Mouse (Mus musculus) retina, postnatal 7 days (tissue): ENCODE results near the gene Phf24.
"Not testable (repeated sequence)": the region's sequence is repeated elsewhere in the genome, so short reads cannot be mapped to it uniquely, and the experiment has no call there.

Experiments used
- DNase-seq: peaks from one replicate; pipeline ENCODE4 v3.0.0-alpha.2; 2012; ENCODE audit warnings: low read depth, low spot score

Gene Phf24

GRCm38 (mm10) chr4:42950065-42950558, 33.7 kb downstream of the Phf24 start:
- DNase-seq, result peak; percentile 54

DNA sequence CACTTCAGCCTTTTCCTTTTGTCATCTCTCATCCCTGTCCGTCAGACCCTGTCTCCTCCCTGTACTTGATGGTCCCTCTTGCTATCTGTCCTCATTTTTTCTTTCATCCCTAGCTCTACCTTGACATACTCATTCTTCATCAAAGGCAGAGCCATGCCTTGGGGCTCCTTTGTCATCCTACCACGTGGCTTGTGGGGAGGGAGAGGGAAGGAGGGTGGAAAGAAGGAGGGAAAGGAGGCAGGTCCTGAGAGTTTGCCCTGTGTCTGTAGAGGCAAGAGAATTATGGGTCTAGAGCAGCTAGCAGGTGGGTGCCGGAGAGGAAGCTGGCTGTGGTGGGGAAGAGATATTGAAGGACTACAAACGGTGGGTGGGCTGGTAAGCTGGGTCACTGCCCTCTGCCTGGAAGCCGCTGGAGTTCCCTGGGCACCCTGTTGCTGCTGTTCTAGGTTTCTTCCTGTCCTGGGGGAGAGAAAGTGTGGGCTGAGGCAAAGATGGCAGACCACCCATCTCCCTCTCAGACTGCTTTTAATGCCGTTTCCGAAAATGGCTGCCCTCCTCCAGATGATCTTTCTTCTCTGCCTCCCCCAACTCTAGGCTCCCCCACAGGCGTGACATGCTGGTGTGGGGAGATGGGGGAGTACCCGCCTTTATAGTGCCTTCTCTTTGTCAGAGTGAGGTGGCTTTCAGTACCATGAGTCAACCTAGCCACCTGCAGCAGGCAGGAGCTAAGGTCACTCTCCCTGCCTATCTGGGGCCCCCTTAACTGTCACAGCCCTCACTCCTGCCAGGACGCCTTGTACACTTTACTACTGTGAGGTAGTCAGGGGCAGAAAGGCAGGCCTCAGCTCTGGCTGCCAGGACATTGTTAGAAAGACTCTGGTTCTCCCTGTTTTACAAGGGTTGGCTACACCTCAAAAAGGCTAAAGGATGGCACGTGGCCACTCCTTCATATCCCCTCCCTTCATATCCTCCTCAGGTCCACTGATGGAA, 35.0 kb downstream of the Phf24 start:
- no peak for DNase-seq

DNA sequence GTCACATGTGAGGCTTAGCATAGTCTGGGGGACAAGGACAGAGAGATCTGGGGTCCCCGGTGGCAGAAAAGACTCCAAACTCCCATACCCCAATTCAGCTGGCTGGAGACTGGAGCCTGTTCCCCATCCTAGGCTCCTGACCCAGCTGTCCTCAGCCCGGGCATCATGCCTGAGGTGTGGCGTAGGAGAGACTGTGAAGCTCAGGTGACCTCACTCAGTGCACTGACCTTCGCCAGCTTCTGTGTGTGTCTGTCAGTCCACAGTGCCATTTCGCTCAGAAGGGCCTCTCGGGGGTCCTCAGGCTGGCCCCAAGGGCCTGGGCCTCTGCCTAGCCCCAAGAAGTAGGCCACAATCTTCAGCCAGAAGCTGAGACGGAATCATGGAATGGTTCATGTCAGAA, 36.1 kb downstream of the Phf24 start:
- DNase-seq, result no peak

DNA sequence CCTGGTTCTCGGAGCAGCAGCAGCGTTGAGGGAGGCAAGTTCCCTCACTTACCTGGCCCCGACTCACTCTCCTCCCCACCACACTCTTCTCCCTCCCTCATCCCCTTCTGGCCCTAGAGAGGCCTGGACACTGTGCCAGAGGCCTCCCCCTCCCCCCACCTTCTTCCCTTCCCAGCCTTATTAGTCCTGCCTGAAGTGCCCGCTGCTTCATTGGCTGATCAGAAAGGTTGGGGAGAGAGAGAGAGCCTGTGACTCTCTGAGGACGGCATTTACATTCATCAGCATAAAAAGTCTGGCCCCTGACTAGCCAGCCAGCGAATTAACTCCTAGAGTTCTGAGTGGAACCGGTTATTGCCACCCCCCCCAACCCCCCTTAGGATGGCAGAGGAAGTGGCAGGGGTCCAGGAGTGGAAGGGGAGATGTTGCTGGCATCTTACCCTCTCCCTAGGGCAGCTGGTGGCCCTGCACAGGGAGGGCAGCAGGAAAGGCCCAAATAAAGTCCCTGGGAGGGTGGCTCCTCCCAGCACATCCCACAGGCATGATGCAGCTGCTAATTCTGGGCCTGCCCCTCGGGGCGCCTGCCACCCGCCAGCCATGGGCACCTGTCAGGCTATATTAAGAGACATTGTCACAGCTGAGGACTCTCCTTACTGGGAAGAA, 37.1 kb downstream of the Phf24 start:
- DNase-seq, result no peak

- peak; percentile 55 for DNase-seq
Measured at GRCm38 (mm10) chr4:42954297-42954696, 37.8 kb downstream of the Phf24 start.

GRCm38 (mm10) chr4:42955200-42955599, 38.7 kb downstream of the Phf24 start:
- DNase-seq, result no peak

DNA sequence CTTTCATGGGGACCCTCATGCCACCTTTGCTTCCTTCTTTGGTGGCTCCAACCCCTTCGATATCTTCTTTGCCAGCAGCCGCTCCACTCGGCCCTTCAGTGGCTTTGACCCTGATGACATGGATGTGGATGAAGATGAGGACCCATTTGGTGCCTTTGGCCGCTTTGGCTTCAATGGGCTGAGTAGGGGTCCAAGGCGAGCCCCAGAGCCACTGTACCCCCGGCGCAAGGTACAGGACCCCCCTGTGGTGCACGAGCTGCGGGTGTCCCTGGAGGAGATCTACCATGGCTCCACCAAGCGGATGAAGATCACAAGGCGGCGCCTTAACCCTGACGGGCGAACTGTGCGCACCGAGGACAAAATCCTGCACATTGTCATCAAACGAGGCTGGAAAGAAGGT, 40.1 kb downstream of the Phf24 start:
- DNase-seq, result no peak

DNA sequence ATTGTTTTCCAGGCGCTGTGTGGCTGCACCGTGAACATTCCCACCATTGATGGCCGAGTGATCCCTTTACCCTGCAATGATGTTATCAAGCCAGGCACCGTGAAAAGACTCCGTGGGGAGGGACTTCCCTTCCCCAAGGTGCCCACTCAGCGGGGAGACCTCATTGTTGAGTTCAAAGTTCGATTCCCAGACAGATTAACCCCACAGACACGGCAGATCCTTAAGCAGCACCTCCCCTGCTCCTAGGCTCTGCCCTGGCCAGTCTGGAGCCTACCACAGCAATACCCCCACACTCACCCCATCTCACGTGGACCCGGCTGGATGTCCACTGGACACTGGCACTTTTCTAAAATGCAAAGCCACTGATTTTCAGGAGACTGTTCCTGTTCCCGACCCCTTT, 40.8 kb downstream of the Phf24 start:
- no peak for DNase-seq

GRCm38 (mm10) chr4:42957979-42958378, 41.5 kb downstream of the Phf24 start:
- DNase-seq, result no peak

DNA sequence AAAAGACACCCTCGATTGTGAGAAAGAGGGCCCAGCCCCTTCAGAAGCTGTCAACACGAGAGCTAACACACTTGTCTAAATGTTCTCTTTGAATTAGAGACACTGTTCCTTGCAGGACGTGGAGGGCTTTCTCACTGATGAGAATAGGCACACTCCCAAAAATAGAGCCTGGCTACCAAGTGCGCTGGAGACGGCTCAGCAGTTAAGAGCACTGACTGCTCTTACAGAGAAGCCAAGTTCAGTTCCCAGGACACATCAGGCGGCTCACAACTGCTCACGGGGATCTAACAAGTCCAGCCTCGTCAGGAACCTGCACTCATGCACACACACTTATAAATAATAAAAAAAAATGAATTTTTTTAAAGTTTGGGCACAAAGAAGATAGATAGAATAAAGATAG, 42.5 kb downstream of the Phf24 start:
- DNase-seq, result no peak

DNA sequence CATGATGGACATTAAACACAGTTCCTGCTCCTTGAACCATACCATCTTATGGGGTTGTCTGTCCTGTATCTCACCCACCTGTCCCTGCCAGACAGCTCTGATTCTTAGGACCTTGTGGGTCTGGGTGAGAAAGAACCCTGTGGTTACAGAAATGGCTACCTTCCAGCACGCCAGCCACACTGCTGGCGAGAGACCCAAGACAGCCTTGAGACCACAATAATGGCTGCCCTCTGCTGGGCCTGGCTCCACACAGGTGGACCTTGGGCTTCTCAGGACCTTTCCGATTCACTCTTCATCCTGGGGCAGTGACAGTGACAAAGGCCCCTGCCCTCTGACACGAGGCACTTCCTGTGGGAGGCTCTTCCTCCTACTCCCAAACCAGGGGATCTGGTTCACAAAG, 42.9 kb downstream of the Phf24 start:
- DNase-seq, result no peak

GRCm38 (mm10) chr4:42961592-42961991, 45.1 kb downstream of the Phf24 start:
- peak; percentile 43 for DNase-seq

DNA sequence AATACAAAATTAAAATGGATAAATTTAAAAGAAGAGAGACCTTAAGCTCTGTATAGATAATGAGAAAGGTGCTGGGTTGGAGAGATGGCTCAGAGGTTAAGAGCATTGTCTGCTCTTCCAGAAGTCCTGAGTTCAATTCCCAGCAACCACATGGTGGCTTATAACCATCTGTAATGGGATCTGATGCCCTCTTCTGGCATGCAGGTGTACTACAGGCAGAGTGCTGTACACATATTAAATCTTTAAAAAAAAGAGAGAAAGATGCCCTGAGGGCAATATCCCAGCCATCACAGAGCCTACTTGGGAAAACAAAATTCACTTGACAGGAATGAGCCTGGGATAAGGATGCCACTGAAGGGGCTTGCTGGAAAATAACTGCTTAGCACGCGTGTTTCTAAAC, 47.0 kb downstream of the Phf24 start:
- no peak for DNase-seq

- DNase-seq, result peak; percentile 55
Measured at GRCm38 (mm10) chr4:42965039-42965719, 48.7 kb downstream of the Phf24 start.

DNA sequence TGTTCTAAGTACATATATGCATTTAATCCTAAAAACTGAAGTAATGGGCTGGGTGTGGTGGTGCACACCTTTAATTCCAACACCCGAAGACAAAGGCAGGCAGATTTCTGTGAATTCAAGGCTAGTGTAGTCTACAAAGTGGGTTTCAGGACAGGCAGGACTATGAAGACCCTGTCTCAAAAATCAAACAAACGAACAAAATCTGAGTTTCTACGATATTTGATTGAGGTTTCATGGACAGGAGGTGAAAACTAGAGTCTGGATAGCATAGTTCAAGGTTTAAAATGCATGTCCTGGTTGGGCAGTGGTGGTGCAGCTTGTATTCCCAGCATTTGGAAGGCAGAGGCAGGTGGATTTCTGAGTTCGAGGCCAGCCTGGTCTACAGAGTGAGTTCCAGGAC, 52.8 kb downstream of the Phf24 start, which contains the start of gene 1700022I11Rik:
TSS of gene 1700022I11Rik (plus strand) at position 301 of the 400 bp plus-strand sequence.
- no peak for DNase-seq

DNA sequence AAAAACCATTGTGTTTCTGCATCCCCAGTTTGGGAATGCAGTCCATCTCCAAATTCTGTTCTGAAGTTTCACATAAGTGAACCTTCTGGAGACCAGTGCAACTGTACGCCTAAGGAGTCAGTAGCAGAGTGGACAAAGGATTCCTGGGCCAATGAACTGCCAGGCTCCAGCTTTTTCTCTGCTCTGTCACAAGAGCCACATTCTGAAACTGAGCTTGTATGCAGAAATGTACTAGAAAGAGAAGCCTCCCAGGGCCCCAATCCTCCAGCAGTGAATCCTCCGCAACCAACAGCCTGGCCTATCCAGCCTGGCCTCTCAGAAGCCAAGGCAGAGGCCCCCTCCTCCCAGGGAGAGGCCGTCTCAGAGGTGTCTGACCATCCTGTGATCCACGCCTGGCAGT, 56.5 kb downstream of the Phf24 start:
- no peak for DNase-seq

GRCm38 (mm10) chr4:42973868-42974267, 57.4 kb downstream of the Phf24 start:
- DNase-seq, result no peak

DNA sequence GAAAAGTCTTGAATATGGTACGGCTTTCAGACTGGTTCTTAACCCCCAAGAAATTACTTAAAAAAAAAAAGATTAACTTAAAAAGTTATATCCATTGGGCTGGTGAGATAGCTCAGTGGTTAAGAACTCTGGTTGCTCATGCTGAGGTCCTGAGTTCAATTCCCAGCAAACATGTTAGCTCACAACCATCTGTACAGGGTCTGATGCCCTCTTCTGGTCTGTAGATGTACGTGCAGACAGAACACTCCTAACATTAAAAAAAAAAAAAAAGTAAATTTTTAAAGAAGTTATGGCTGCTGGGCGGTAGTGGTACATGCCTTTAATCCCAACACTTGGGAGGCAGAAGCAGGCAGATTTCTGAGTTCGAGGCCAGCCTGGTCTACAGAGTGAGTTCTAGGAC, 61.6 kb downstream of the Phf24 start:
- DNase-seq, result no peak

DNA sequence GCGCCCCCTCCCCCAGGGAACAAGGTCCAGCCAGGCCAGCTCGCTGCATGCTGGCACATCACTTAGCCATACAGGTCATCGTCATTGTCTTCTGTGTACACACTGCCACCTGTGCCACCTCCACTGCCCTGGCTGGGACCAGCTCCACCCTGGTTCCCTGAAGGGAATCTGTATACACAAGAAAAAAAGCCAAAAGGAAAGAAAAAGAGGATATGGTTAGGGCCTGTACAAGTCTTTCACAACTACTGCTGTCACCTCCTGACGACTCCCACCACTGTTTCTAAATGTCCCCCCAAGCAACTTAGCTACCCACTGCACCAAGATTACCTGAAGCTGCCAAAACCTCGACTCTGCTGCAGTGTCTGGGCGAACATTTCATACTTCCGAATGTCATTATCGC, 64.0 kb downstream of the Phf24 start:
- not testable (repeated sequence) for DNase-seq

- no peak for DNase-seq
Measured at GRCm38 (mm10) chr4:42988296-42988695, 71.8 kb downstream of the Phf24 start.
